Mouse (Mus musculus) testis, postnatal 14 days (tissue): ENCODE data around the gene Casp12.
"Not testable (repeated sequence)": the region's sequence is repeated elsewhere in the genome, so short reads cannot be mapped to it uniquely, and the experiment has no call there.

Experiments
- DNase-seq: peaks from one replicate; pipeline ENCODE4 v3.0.0; 2021; ENCODE audit warnings: low spot score

The Casp12 gene

GRCm38 (mm10) chr9:5345291-5345898 lies at the start of gene Casp12:
Gene Casp12, plus strand, starts transcription at chr9:5345430.
- DNase-seq: no peak

GRCm38 (mm10) chr9:5296354-5297237 lies 48.6 kb upstream of the Casp12 start:
- DNase-seq: no peak

GRCm38 (mm10) chr9:5298329-5299131 lies 46.7 kb upstream of the Casp12 start, which contains the start of gene Casp1:
Gene Casp1, plus strand, starts transcription at chr9:5298517.
- no peak for DNase-seq

GRCm38 (mm10) chr9:5299132-5299381 lies 46.2 kb upstream of the Casp12 start:
- DNase-seq: no peak

GRCm38 (mm10) chr9:5308561-5308960 lies 36.7 kb upstream of the Casp12 start, which contains the start of gene Casp4:
Gene Casp4, plus strand, starts transcription at chr9:5308828.
- no peak for DNase-seq

GRCm38 (mm10) chr9:5310112-5310511 lies 35.1 kb upstream of the Casp12 start:
- no peak for DNase-seq

GRCm38 (mm10) chr9:5311435-5311834 lies 33.8 kb upstream of the Casp12 start:
- no peak for DNase-seq

GRCm38 (mm10) chr9:5328204-5328603 lies 17.0 kb upstream of the Casp12 start:
- DNase-seq: no peak

- DNase-seq: no peak
Measured at GRCm38 (mm10) chr9:5332441-5332840, 12.8 kb upstream of the Casp12 start.

- DNase-seq: no peak
Measured at GRCm38 (mm10) chr9:5333422-5333821, 11.8 kb upstream of the Casp12 start.

- no peak for DNase-seq
Measured at GRCm38 (mm10) chr9:5343092-5343491, 2.1 kb upstream of the Casp12 start.

GRCm38 (mm10) chr9:5344090-5344489 lies 1.1 kb upstream of the Casp12 start:
- DNase-seq: no peak

GRCm38 (mm10) chr9:5347381-5347780 lies 2.2 kb downstream of the Casp12 start:
- no peak for DNase-seq

- no peak for DNase-seq
Measured at GRCm38 (mm10) chr9:5353673-5354072, 8.4 kb downstream of the Casp12 start.

- DNase-seq: no peak
Measured at GRCm38 (mm10) chr9:5356801-5357200, 11.6 kb downstream of the Casp12 start.

GRCm38 (mm10) chr9:5393561-5393960 lies 48.3 kb downstream of the Casp12 start:
- no peak for DNase-seq

- DNase-seq: not testable (repeated sequence)
Measured at GRCm38 (mm10) chr9:5395861-5396260, 50.6 kb downstream of the Casp12 start.

GRCm38 (mm10) chr9:5410988-5411568 lies 65.8 kb downstream of the Casp12 start:
- no peak for DNase-seq

- DNase-seq: no peak
Measured at GRCm38 (mm10) chr9:5412446-5413111, 67.3 kb downstream of the Casp12 start.

- DNase-seq: no peak
Measured at GRCm38 (mm10) chr9:5417871-5418270, 72.6 kb downstream of the Casp12 start.
